Mouse (Mus musculus): Measurements from ENCODE around the gene Ccdc85a. TPM values are rescaled to one million over a fixed set of nuclear protein-coding genes. Genes with fewer than 3 reads are reported as not detected.
"Not testable (repeated sequence)": the region's sequence is repeated elsewhere in the genome, so short reads cannot be mapped to it uniquely, and the experiment has no call there.

The Ccdc85a gene
- polyA plus RNA-seq, 1 experiment, result 1.0 TPM

- Histone ChIP-seq H3K27me3 (replicated peaks; ENCODE audit: control insufficient read depth, insufficient read depth, low read length) (no peaks in the 10 kb centered on the region), H3K27ac (ENCODE audit: insufficient read depth, low read depth, low read length) (no peak overlapping the region), H3K4me1 (ENCODE audit: control insufficient read depth, insufficient read depth, low read length) (no peaks in the 10 kb centered on the region), H3K36me3 (ENCODE audit: control insufficient read depth, insufficient read depth, low read length) (no peaks in the 10 kb centered on the region), H3K4me3 (ENCODE audit: insufficient read depth, low read depth, low read length) (no peak overlapping the region)
- WGBS, result 57% methylated on average over 2 of the region's 2 CpGs
- no peak for TF ChIP-seq POLR2A (IDR thresholded peaks at IDR 0.05; ENCODE audit: low read depth, low read length)
- TF ChIP-seq CTCF (conservative IDR thresholded peaks at IDR 0.05; ENCODE audit: insufficient read depth, insufficient read length, low read depth, low read length), result no peak
- no peak for DNase-seq
These were observed 218.2 kb downstream of the Ccdc85a start for GRCm38 (mm10) chr11:28365929-28366244.

- no peaks in the 10 kb centered on the region for H3K27me3 ChIP-seq (replicated peaks; ENCODE audit: control insufficient read depth, insufficient read depth, low read length)
- no peaks in the 10 kb centered on the region for H3K36me3 ChIP-seq (ENCODE audit: control insufficient read depth, insufficient read depth, low read length)
- no peaks in the 10 kb centered on the region for H3K4me1 ChIP-seq (ENCODE audit: control insufficient read depth, insufficient read depth, low read length)
- WGBS, result 12% methylated on average over 26 of the region's 26 CpGs
- H3K4me3 ChIP-seq (ENCODE audit: insufficient read depth, low read depth, low read length), result peak overlapping the region; percentile 37
- no peak overlapping the region for H3K27ac ChIP-seq (ENCODE audit: insufficient read depth, low read depth, low read length)
- peak; percentile 89 for DNase-seq
- no peak for TF ChIP-seq POLR2A (IDR thresholded peaks at IDR 0.05; ENCODE audit: low read depth, low read length)
- no peak for TF ChIP-seq CTCF (conservative IDR thresholded peaks at IDR 0.05; ENCODE audit: insufficient read depth, insufficient read length, low read depth, low read length)
These were observed 218.8 kb downstream of the Ccdc85a start for GRCm38 (mm10) chr11:28365209-28365928.

GRCm38 (mm10) chr11:28343465-28343864 lies 240.7 kb downstream of the Ccdc85a start:
- no peaks in the 10 kb centered on the region for H3K27me3 ChIP-seq (replicated peaks; ENCODE audit: control insufficient read depth, insufficient read depth, low read length)
- TF ChIP-seq CTCF (conservative IDR thresholded peaks at IDR 0.05; ENCODE audit: insufficient read depth, insufficient read length, low read depth, low read length), result no peak
- no peak for TF ChIP-seq POLR2A (IDR thresholded peaks at IDR 0.05; ENCODE audit: low read depth, low read length)
- no peaks in the 10 kb centered on the region for H3K36me3 ChIP-seq (ENCODE audit: control insufficient read depth, insufficient read depth, low read length)
- H3K27ac ChIP-seq (ENCODE audit: insufficient read depth, low read depth, low read length), result no peak overlapping the region
- H3K4me3 ChIP-seq (ENCODE audit: insufficient read depth, low read depth, low read length), result no peak overlapping the region
- no peaks in the 10 kb centered on the region for H3K4me1 ChIP-seq (ENCODE audit: control insufficient read depth, insufficient read depth, low read length)
- 87% methylated on average over 2 of the region's 2 CpGs for WGBS
- no peak for DNase-seq

GRCm38 (mm10) chr11:28341887-28342286 lies 242.2 kb downstream of the Ccdc85a start:
- H3K4me1 ChIP-seq (ENCODE audit: control insufficient read depth, insufficient read depth, low read length), result no peaks in the 10 kb centered on the region
- no peaks in the 10 kb centered on the region for H3K27me3 ChIP-seq (replicated peaks; ENCODE audit: control insufficient read depth, insufficient read depth, low read length)
- H3K4me3 ChIP-seq (ENCODE audit: insufficient read depth, low read depth, low read length), result no peak overlapping the region
- no peaks in the 10 kb centered on the region for H3K36me3 ChIP-seq (ENCODE audit: control insufficient read depth, insufficient read depth, low read length)
- TF ChIP-seq CTCF (conservative IDR thresholded peaks at IDR 0.05; ENCODE audit: insufficient read depth, insufficient read length, low read depth, low read length) (no peak), POLR2A (IDR thresholded peaks at IDR 0.05; ENCODE audit: low read depth, low read length) (no peak)
- DNase-seq, result no peak
- 48% methylated on average over 5 of the region's 5 CpGs for WGBS
- H3K27ac ChIP-seq (ENCODE audit: insufficient read depth, low read depth, low read length), result no peak overlapping the region

GRCm38 (mm10) chr11:28339224-28340150 lies 244.6 kb downstream of the Ccdc85a start, which contains the start of gene Gm6685:
Gene Gm6685, minus strand, starts transcription at chr11:28339867.
- H3K4me1 ChIP-seq (ENCODE audit: control insufficient read depth, insufficient read depth, low read length); DNase-seq; H3K4me3 ChIP-seq (ENCODE audit: insufficient read depth, low read depth, low read length); H3K27ac ChIP-seq (ENCODE audit: insufficient read depth, low read depth, low read length); H3K36me3 ChIP-seq (ENCODE audit: control insufficient read depth, insufficient read depth, low read length); H3K27me3 ChIP-seq (replicated peaks; ENCODE audit: control insufficient read depth, insufficient read depth, low read length): not testable (repeated sequence)
- 94% methylated on average over 45 of the region's 45 CpGs for WGBS

Other genes with a start within 250 kb of the Ccdc85a start
- 1.3 and 2.5 TPM in 2 replicates for gene Gm6685, start 244.5 kb downstream of the Ccdc85a start, polyA plus RNA-seq (2012; rRNA removed)

All from kidney, adult 2 months (tissue).